Mouse (Mus musculus): ENCODE data around the gene Wdr73. TPM values are rescaled to one million over a fixed set of nuclear protein-coding genes. Genes with fewer than 3 reads are reported as not detected.

Wdr73 gene
- total RNA-seq, 2 experiments from 2014 or later: 24.6 to 30.3 TPM

- no peak for DNase-seq (ENCODE audit: low spot score in 2 of 2)
These were observed 40.8 kb downstream of the Wdr73 start for GRCm38 (mm10) chr7:80860227-80860626.

GRCm38 (mm10) chr7:80857181-80857580, 43.9 kb downstream of the Wdr73 start:
- peak; percentile 65 to 79 for DNase-seq (ENCODE audit: low spot score in 2 of 2)

GRCm38 (mm10) chr7:80855316-80855715, 45.8 kb downstream of the Wdr73 start:
- peak; percentile 32 to 48 for DNase-seq (ENCODE audit: low spot score in 2 of 2)

GRCm38 (mm10) chr7:80853218-80853617, 47.9 kb downstream of the Wdr73 start:
- DNase-seq (ENCODE audit: low spot score in 2 of 2): no peak

- no peak for DNase-seq (ENCODE audit: low spot score in 2 of 2)
These were observed 50.5 kb downstream of the Wdr73 start for GRCm38 (mm10) chr7:80850520-80850919.

GRCm38 (mm10) chr7:80849710-80850109, 51.4 kb downstream of the Wdr73 start:
- DNase-seq (ENCODE audit: low spot score in 2 of 2): peak in 1 of 2 experiments; percentile 53

GRCm38 (mm10) chr7:80849267-80849666, 51.8 kb downstream of the Wdr73 start:
- DNase-seq (ENCODE audit: low spot score in 2 of 2): no peak

GRCm38 (mm10) chr7:80846709-80847108, 54.4 kb downstream of the Wdr73 start:
- no peak for DNase-seq (ENCODE audit: low spot score in 2 of 2)

- DNase-seq (ENCODE audit: low spot score in 2 of 2): no peak
These were observed 54.8 kb downstream of the Wdr73 start for GRCm38 (mm10) chr7:80846280-80846678.

- no peak for DNase-seq (ENCODE audit: low spot score in 2 of 2)
These were observed 55.3 kb downstream of the Wdr73 start for GRCm38 (mm10) chr7:80845621-80846279.

- DNase-seq (ENCODE audit: low spot score in 2 of 2): no peak
These were observed 56.4 kb downstream of the Wdr73 start for GRCm38 (mm10) chr7:80844691-80845090.

GRCm38 (mm10) chr7:80843910-80844640, 57.0 kb downstream of the Wdr73 start:
- DNase-seq (ENCODE audit: low spot score in 2 of 2): no peak

GRCm38 (mm10) chr7:80843176-80843575, 57.9 kb downstream of the Wdr73 start:
- DNase-seq (ENCODE audit: low spot score in 2 of 2): no peak

GRCm38 (mm10) chr7:80842132-80842531, 58.9 kb downstream of the Wdr73 start:
- no peak for DNase-seq (ENCODE audit: low spot score in 2 of 2)

- no peak for DNase-seq (ENCODE audit: low spot score in 2 of 2)
These were observed 60.1 kb downstream of the Wdr73 start for GRCm38 (mm10) chr7:80840937-80841336.

Other genes starting within 250 kb of the Wdr73 start
- 10 to 100 TPM; 20.9 to 21.7 TPM for gene Crtc3, start 212.4 kb downstream of the Wdr73 start, total RNA-seq (2021)
- 10 to 100 TPM; 26.3 TPM for gene Iqgap1, start 75.3 kb downstream of the Wdr73 start, total RNA-seq (2021)
- gene Zscan2, start 40.3 kb downstream of the Wdr73 start, total RNA-seq (2021): 10 to 100 TPM; 12.2 to 13.0 TPM
- gene Nmb, start 3.8 kb upstream of the Wdr73 start, total RNA-seq (2021): 10 to 100 TPM in 1 of 2 experiments, 1 to 10 TPM in 1; 9.6 to 11.8 TPM
- gene Sec11a, start 46.5 kb upstream of the Wdr73 start, total RNA-seq (2021): 10 to 100 TPM; 58.7 to 66.9 TPM
- gene Zfp592, start 92.4 kb upstream of the Wdr73 start, total RNA-seq (2021): 10 to 100 TPM; 25.4 to 26.0 TPM
- 1 to 10 TPM in 1 of 2 experiments, under 1 TPM in 1; 0.86 to 1.4 TPM for gene Alpk3, start 156.3 kb upstream of the Wdr73 start, total RNA-seq (2021)
- gene Slc28a1, start 213.5 kb upstream of the Wdr73 start, total RNA-seq (2021): not detected